Mouse (Mus musculus): ENCODE data around the gene Chrm3.

The Chrm3 gene

DNA sequence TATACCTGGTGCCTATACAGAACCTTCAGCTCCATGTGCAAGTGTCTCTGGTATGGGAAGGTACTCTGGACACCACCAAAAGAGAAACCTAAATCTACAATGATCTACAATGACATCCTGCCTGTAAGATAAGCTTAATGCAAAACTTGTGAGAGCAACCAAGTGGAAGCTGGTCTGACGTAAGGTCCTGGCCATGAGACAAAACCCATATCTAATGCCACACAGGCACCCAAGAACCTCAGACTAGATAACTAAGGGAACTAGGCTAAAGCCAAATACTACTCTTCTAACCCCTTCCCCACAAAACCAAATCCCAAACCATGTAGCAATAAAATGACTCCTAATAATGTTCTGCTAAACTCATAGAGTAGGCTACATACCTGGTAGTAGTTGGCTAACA is 364.8 kb downstream of the Chrm3 start:
- DNase-seq (ENCODE audit: inconsistent age in 2 of 2, low spot score in 1 of 2), result no peak

DNA sequence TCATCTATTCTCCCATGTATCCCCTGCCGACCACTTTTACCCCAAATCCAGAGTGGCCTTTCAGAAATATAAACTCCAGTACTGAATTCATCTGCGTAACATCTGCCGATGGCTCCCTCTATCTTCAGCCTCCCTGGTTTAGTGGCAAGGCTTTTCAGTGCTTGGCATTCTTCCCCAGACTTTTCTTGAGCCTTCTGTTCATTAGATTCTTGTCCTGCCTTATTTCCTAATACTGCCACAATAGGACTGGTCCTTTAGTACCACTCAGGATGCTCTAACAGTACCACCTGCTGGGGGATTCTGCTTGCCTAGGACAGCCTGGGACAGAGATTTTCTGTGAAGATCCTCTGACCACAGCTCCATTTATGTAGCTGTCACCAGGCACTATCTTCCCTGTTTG is 367.1 kb downstream of the Chrm3 start:
- DNase-seq (ENCODE audit: inconsistent age in 2 of 2, low spot score in 1 of 2), result no peak

DNA sequence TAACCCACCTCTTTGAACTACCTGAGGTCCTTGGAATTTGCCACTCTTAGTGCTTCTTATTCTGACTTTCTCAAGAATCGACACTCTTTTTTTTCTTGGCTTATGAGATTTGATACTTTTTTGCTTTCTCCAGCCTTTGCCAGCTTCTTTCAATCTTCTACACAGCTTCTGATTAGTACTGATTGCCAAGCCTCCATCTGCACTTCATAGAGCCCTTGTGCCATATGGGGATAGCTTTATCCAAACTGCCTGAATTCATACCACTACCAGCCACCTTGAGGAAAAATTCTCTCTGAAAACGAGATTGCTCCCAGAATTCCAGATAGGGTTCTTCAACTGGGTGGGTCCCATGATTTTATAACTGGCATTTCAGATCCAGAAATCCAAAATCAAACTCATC is 368.0 kb downstream of the Chrm3 start:
- DNase-seq (ENCODE audit: inconsistent age in 2 of 2, low spot score in 1 of 2), result no peak

DNA sequence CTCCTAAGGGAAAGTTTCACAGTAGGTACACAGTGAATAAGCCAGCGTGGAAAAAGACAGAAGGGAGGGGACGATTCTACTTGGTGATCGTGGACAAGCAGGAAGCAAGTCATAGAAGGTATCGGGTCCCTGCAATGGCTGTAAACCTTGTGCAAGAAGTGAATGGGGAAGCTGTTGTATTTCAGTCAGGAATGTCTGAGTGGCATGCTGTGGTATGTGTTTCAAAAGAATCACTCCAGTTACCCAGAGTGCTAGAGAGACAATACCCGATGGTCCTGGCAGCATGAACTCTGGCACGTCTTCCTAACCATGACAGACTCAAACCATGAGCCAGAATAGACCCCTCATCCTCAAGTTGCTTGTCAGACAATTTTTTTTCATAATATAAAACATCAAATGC is 375.0 kb downstream of the Chrm3 start:
- DNase-seq (ENCODE audit: inconsistent age in 2 of 2, low spot score in 1 of 2), result no peak

DNA sequence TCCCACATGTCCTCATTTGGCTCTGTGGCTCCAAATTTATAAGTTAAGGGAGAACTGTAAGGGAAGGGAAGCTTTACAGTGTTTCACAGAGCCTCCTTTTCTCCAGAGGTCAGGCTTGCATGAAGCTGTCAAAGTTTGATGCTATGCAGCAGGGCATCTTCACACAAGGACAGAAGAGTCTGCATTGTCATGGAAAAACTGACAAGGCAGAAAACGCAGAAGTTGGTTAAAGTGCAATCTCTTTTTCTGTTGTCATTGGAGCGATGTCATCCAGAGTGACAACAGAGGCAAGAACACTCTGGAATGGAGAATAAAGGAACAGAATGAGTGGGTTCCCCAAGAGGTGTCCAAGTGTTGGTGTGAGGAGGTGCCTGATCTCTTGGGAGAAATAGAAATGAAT is 377.4 kb downstream of the Chrm3 start:
- DNase-seq (ENCODE audit: inconsistent age in 2 of 2, low spot score in 1 of 2), result no peak

DNA sequence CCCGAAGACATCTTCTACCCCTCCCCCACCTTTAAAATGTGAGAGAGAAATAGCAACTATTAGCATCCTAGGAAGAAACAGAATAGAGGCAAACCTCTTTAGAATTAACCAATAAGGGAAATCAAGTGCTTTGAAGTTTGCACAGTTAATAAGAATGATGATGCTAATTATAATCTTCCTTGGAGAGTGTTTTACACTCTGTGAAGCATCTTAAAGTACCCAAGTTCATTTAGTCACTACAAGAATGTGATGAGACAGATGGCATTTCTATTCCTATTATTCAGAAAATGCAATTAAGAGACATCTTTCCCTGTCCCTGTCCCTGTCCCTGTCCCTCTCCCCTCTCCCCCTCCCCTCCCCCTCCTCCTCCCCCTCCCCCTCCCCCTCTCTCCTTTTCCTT is 382.9 kb downstream of the Chrm3 start:
- DNase-seq (ENCODE audit: inconsistent age in 2 of 2, low spot score in 1 of 2), result no peak

DNA sequence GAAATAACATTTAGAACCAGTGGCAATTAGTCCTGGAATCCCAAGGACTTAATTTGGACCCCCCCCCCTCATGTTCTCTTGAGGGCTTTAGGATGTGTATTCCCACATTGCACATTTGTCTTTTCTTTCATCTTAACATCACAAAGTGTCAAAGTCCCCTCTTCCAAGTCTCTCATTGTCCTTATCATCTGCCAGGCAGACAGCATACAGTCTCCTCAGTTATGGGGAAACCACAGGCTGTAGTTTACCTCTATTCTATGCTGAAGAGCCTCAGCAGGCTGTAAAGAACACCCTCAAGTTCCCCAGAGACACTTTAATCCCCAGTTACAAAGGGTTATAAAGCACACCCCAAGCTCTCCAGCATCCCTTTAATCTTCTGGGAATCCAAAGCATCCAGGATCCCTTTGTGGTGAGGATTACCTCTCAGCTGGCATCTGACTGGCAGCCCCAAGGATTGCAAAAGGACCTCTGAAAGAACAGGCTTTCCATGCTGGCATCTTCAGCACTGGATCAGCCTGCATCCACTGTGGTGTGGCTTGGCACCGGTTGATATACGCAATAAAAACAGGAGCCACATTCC is 386.8 kb downstream of the Chrm3 start:
- DNase-seq (ENCODE audit: inconsistent age in 2 of 2, low spot score in 1 of 2), result no peak

DNA sequence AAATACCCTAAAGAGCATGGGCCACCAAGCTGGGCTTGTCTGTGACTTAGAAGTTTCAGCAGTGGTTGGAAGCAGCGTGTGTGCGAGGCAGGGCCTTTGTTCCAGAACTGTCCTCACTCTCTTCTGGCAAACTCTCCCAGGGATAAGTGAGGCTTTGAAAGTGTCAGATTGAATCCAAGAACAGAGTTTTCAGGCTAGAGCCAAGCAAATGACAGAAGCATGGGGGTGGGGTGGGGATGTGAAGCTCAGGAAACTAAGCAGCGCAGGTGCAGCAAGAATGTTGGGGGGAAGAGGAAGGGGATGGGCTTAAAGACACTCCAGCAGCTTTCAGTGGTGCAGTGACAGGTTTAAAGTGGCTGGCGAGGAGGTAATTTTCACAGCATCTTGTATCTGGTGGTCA is 388.8 kb downstream of the Chrm3 start:
- no peak for DNase-seq (ENCODE audit: inconsistent age in 2 of 2, low spot score in 1 of 2)

DNA sequence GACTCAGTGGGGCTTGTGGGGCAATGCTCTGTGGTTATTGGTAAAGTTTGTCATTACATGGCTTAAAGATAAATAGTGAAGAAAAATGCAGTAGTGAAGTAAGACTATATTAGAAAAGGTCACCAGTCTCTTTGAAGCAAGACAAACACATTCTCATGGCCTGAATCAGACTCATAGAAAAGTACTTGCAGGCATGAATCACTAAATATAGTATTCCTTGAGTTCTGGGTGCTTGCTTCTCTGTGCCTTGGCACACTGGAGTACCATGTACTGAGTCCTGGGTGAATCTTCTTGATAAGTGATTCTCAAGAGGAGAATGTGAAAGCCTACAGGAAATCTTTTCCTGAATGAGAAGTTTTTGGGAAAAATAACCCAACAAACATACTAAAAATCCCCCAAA is 408.0 kb downstream of the Chrm3 start:
- peak in 1 of 2 experiments; percentile 58 for DNase-seq (ENCODE audit: inconsistent age in 2 of 2, low spot score in 1 of 2)

DNA sequence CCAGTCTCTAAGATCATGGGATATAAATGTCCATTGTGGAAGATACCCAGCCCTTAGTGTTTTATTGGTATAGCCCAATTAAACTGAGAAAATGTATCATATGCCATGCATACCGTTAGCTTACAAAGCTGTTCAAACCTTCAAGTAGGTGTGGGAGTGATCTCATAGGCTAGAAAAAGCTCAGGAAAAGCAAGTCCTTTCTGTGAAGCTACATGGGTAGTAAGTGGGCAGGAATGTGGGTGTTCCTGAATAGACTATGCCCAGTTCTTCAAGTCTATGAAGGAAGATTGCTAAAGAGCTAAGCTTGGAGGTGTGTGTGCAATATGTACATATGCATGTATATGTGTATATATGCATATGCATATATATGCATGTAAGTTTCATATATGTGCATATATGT is 409.3 kb downstream of the Chrm3 start:
- no peak for DNase-seq (ENCODE audit: inconsistent age in 2 of 2, low spot score in 1 of 2)

DNA sequence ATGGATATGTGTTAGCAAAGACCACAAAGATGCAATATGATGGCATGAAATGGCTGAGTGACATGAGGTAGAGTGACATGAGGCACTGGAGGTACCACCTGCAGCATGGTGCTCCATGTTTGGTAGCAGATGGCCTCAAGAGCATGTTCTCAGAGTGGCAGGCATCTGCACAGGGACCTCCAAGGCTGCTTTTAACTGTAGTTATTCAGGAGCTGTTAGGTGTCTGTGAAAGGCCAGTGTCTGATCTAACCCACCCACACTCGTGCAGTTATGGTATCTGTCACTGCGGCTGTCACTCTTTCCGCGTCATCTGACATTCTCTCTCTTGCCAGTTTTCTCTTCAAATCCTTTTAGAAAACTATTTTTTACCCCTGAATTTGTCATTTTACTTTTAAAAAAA is 411.6 kb downstream of the Chrm3 start:
- DNase-seq (ENCODE audit: inconsistent age in 2 of 2, low spot score in 1 of 2), result no peak

DNA sequence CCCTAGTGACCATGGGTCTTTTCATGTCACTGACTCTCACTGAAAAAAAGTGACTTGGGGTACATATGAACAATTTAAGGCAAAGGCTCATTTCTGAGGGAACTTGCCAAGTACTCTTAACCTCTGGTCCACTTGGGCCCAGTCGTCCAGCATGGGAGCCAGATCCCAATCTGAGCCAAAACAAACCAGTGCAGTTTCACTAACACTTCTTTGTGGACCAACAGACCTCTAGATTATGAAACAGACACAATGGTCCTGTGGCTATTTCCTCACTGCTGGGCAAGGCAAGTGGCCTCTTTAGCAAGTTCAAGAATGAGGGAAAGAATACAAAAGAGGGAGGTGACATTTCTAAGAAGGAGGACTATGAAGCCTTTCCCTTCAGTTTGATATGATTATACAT is 420.5 kb downstream of the Chrm3 start:
- DNase-seq (ENCODE audit: inconsistent age in 2 of 2, low spot score in 1 of 2), result peak in 1 of 2 experiments; percentile 55

DNA sequence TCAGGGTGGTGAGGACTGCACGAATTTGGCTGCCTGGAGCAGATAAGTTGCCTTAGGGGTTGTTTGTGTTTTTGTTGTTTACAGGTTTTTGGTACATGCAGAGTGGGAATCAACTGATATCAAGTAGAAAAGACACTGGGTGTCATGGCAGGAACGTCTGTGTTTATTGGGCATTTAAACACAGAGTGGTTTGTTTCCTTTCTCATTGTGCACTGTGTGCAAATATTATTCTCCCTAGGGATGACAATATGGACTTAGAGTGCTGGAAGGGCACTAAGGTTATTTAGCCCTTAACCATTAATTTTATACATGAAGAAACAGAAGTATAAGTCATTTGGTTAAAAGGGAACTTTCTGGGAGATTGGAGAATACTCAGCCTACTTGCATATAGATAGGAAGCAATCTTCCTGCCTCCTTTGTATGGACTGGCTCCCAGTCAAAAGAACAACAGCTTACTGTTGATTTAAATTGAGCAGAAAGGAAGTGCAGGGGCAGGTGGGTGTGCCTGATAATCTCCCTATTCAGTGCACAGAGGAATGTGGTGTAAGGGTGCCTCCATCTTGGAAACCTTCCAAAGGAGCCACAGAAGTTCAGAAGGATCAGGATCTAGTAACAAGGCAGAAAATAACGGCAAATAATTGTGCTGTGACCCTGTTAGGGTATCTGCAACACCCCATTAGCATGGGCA is 421.7 kb downstream of the Chrm3 start:
- no peak for DNase-seq (ENCODE audit: inconsistent age in 2 of 2, low spot score in 1 of 2)

DNA sequence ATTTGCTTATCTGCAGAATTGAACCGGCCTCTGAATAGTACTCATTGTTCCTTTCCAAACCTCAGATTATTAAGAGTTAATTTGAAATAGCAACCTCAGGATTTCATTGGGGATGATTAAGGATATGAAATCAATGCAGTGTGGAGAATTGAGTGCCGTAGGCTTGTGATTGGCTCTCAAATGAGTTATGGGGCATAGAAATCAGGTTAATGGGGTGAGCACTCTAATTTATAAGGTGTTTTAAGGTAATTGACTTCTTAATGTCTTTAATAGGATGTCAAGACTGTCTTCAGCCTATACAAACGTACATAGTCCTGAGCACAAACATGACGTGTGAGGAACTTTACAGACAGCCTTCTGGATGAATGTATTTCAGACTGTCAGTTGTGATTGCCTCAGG is 427.9 kb downstream of the Chrm3 start:
- no peak for DNase-seq (ENCODE audit: inconsistent age in 2 of 2, low spot score in 1 of 2)

DNA sequence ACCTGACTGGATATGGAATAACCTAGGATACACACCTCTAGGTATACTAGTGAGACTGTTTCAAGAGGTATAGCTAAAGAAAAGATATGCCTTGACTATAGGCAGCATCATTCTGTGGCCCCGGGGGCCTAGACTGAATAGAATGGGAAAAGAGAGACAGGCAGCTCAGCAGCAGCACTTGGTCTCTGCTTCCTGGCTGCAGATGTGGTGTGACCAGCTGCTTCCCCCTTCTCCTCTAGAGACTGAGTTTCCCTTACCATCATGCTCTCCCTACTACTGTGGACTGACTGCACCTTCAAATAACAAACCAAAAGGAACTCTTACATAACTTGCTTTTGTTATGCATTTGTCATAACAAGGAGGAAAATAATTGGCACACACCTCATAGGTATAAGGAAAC is 430.0 kb downstream of the Chrm3 start:
- DNase-seq (ENCODE audit: inconsistent age in 2 of 2, low spot score in 1 of 2), result no peak

DNA sequence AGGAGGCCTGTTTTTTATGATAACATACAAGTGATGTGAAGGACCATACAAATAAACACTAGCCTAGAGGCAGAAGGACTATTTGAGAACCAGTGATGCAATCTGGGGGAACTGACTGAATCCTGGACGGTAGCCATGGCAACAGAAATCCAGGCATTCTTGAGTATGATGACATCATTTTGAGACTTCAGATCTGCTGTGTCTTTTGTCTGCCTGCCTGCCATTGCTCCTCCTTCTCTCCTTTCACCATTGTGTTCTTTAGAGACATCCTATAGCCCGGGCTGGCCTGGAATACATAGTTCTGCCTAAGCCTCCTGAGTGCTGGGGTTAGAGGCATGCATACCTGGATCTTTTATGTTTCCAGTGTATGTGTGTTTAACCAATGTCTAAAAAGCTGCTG is 430.7 kb downstream of the Chrm3 start:
- peak in 1 of 2 experiments; percentile 29 for DNase-seq (ENCODE audit: inconsistent age in 2 of 2, low spot score in 1 of 2)

DNA sequence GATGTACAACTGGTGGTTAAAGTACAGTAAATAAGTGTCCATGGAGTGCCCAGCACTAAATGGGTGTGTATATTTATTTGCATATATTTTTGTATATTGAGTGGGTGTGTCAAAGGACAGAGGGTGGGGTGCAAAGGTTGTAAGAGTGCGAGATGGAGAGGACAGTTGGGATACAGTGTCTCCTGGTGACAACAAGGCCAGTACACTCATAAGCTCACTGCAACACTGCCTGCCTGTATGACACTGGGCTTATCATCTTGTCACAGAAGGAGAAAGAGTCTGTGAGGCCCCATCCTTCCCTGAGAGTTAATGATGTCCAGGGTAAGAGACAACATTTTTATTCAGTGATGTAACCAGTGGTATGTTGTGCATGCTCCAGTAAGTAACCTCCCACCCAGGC is 439.5 kb downstream of the Chrm3 start:
- DNase-seq (ENCODE audit: inconsistent age in 2 of 2, low spot score in 1 of 2), result no peak

DNA sequence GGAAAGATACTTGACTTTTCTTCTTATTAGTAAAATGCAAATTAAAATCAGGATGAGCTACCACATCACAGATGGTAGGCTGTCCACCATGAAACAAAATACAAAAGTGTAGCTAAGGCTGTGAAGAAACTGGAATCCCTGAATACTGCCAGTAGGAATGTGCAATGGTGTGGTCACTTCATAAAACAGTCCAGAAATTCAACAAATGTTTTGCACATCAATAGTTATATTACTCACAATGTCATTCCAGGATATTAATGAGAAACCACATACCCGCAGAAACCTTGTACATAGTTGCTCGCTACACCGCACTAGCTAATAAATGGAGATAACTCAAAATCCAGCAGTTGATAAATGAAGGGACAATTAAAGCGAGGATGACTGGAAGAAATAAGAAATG is 447.9 kb downstream of the Chrm3 start:
- no peak for DNase-seq (ENCODE audit: inconsistent age in 2 of 2, low spot score in 1 of 2)

DNA sequence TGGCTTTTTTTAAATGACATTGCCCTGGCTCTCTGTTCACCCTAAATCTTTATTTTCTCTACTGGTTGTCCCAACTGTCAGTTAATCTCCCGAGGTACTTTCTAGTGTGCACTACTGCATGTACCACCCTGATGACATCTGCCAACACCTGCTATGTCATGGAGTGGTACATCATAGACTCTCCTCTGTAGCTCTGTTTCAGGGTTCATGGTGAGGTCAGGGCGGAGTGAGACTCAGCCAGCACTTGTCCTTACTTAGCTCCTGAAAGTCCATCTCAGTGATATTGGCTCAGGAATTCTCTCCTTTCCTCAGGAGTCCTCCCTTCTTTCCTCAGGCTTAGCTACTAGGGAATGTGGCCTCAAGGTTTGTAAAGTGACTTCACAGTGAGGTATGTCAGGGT is 451.9 kb downstream of the Chrm3 start:
- no peak for DNase-seq (ENCODE audit: inconsistent age in 2 of 2, low spot score in 1 of 2)

DNA sequence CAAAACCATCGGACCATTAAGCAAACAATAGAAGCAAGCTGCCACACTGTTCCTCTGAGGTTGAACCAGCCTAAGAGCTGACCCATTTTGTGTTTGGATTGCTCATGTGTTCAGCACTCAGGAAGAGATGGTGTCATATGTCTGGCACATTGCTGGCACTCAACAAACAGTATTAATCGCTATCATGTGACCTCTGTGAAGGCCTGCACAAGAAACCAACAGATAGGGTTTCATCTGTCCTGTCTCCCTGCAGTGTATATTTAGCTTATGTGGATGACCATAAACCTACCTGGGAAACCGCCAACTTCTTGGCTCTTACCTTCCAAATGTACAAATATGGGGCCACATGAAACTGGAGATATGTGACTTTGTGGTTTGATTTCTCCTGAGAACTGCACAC is 453.4 kb downstream of the Chrm3 start:
- no peak for DNase-seq (ENCODE audit: inconsistent age in 2 of 2, low spot score in 1 of 2)

DNA sequence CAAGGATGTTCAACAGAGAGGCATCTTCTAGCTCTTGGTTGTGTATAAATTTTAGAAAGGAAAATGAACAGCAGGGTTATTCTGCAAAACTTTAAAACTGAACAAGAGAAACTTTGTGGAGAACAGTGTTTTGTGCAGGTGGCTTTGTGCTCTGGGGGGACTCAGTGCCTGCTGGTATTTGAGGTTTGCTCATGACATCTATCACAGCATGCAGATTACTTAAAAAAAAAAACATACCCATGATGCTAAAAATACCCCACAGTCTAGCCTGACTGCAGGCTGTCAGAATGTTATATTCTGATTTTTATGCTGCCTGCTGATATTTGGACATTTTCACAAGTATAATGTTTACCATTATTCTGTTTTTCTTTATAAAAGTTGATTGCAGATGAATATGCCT is 456.2 kb downstream of the Chrm3 start:
- DNase-seq (ENCODE audit: inconsistent age in 2 of 2, low spot score in 1 of 2), result no peak

DNA sequence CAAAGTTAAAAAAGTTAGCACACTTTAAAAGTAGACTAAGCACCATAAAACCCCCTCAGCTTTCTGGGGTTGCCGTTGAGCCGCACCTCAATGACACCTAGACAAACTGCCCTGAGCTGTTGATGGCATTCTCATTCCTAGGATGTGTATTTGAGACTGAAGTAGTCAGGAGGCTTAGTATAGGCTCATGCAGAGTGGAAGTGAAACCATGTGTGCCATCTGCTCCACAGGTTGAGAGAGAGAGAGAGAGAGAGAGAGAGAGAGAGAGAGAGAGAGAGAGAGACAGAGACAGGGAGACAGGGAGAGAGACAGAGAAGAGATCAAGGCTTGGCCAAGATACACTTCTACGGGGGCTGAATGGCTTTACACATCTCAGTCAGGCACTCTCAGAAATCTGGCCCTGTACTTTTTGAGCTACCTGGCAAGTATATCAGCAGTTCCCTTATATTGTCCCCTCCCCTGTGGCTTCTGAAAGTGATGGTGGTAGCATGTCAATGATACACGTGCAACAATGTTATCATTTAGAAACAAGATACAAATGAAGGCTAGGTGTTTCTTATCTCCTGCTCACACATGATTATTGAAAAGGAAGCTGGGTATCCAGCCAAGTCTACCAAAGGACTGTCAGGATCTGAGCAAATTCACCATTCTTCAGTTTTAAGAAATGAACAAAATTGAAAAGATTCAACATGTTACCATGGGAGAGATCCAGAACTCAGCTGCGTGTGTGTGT is 459.8 kb downstream of the Chrm3 start:
- DNase-seq (ENCODE audit: inconsistent age in 2 of 2, low spot score in 1 of 2), result no peak

Measured in adrenal gland, adult (tissue).